Mouse (Mus musculus) hindlimb bud, embryonic 11.5 days (tissue): ENCODE data around the gene Dnttip1.
A peak's percentile ranks its signal among the peaks of the same experiment; 100 is the strongest.
"Not testable (repeated sequence)": the region's sequence is repeated elsewhere in the genome, so short reads cannot be mapped to it uniquely, and the experiment has no call there.

Experiments used
- DNase-seq: peaks from one replicate; pipeline ENCODE4 v3.0.0-alpha.2; 2012; ENCODE audit warnings: low read depth, low spot score; ENCODE audit errors: extremely low spot score

Gene Dnttip1

DNA sequence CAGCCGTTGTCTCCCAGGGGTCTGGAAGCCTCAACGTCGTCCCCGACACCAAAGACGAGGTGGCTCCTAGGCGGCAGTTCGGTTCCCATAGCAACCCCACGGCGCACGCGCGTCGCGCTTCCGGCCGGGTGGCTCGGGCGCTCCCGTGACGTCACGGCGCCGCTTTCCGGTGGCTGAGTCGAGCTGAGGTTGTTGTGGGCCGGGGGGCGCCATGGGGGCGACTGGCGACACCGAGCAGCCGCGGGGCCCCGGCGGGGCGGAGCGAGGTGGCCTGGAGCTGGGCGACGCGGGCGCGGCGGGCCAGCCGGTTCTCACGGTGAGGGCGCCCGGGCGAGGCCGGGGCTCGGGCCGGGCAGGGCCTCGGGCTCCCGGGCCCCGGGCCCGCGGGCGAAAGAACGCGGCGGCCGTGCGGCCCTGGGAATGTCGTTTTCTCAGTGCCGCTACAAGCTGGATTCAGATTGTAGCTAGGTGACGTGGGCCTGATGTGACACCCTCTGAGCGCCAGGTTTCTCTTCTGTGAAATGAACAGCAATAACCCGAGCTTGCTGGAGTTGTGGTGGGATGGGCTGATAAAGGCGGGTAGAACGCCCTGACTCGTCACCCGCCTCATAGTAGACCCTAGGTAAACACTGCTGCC lies at the start of gene Dnttip1, which contains the start of gene Wfdc3:
Gene Dnttip1, plus strand, starts transcription at position 141 of the 637 bp plus-strand sequence.
Gene Wfdc3, minus strand, starts transcription at position 89 of the 637 bp plus-strand sequence.
- peak; percentile 75 for DNase-seq

DNA sequence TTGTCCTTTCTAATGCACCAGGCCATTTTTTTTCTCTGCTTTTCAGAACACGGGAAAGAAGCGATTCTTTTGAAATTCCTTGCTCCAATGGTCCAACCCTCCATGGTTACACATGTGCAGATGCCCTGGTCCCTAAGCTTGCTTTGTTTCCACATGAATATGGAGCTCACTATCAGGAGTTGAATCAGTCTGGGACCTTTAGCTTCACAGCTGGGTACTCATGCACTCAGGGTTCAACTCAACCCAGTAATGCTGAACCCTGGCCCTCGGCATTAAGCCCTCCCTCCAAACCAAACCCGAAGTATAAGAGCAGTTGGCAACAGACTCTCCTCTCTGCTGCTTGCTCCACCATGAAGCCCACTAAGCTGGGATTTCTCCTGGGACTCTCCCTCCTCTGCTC lies 47.6 kb upstream of the Dnttip1 start, which contains the start of gene Spint4:
Gene Spint4, plus strand, starts transcription at position 301 of the 400 bp plus-strand sequence.
- DNase-seq: no peak

DNA sequence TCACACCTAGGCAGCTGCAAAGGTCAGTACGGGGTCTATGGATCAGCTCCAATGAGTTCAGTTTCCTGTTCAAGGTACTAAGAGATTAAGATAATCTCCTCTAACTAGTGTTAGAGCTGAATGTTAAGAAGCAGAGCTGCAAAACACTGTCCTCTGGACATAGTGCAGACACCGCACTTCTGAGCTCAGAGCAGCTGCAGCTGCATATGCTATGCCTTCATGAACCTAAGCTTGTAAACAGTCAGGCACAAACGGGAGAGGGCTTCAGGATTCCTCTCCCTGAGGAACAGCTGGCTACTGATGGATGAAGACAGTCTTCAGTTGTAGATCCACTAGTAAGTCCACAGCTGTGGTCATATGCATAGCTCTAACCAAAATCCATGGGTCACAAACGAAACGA lies 44.8 kb upstream of the Dnttip1 start:
- no peak for DNase-seq

DNA sequence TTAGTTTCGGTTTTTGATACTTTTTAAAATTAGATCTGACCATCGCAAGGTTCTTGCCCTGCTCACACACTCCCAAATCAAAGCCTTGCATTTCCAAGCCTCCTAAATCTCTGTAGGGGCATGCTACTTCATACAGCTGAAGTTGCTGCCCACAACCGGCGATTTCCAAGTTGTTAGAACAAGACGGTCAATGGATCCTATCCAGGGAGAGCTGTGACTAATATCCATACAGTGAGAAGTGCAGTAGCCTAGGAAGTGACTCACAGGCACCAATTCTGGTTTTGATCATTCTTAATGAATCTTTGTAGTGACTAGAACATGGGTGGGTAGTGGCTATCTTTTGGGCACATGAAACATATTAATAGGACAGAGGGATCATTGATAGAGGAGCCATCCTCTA lies 44.0 kb upstream of the Dnttip1 start:
- no peak for DNase-seq

DNA sequence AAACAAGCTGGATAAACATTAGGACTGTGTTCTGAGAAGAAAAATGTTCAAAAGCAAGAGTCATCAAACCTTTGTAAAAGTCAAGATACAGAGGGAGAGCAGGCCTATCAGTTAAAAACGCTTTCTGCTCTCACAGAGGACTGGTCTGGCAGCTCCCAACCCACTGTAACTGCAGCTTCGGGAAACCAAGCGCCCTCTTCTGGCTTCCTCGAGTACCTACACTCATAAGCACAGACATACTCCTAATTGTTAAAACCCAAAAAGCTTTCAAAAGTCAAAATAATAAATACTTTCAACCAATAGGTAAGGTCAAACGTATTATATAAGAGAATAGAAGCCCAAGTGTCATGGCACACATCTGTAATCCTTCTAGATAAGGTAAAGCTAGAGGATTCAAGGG lies 41.5 kb upstream of the Dnttip1 start:
- no peak for DNase-seq

DNA sequence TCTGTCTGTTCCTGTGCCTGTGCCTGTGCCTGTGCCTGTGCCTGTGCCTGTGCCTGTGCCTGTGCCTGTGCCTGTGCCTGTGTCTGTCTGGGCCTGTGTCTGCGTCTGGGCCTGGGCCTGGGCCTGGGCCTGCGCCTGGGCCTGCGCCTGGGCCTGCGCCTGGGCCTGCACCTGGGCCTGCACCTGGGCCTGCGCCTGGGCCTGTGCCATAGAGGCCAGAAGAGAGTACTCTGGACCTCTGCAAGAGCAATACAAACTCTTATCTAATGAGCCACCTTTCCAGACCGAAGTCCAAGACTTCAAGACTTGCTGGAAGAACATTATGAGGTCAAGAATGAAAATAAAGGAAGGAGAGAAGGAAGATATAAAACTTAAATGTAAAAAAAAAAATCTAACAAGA lies 40.5 kb upstream of the Dnttip1 start:
- no peak for DNase-seq

DNA sequence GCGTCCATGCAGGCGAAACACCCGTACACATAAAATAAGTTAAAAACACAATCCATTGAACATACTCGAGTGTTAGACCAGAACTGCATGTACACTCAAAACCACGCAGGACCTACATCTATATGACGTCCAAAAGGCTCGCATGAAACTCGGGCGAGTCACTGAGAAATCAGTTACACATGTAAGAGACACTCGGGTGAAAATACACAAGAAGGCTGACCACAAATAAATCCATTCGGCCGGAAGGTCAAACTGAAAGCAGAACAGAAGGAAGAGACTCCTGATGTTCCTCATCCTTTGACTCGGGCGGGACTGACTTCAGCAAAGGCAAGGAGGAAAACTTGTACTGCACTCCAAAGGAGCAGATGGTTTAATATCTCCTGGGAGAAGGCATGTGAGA lies 39.8 kb upstream of the Dnttip1 start:
- no peak for DNase-seq

DNA sequence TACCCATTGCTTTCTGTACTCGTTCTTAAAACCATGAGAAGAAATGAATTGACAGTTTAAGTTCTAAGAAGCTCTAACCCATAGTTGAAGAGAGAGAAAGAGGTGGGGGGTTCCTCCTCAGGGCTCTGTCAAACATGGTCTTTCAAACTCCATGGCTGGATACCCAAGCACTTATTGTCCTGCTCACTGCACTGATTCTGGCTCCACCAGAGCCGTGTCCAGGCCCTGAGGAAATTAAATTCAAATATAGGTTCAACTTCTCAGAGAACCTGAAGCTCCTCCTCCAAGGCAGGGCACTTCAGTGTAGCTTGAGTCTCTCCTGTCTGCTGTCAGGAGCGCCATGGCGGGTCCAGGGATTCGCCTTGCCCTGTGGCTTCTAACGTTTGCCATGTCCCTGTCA lies 30.8 kb upstream of the Dnttip1 start, which contains the start of gene Spint5:
Gene Spint5, plus strand, starts transcription at position 301 of the 400 bp plus-strand sequence.
- no peak for DNase-seq

DNA sequence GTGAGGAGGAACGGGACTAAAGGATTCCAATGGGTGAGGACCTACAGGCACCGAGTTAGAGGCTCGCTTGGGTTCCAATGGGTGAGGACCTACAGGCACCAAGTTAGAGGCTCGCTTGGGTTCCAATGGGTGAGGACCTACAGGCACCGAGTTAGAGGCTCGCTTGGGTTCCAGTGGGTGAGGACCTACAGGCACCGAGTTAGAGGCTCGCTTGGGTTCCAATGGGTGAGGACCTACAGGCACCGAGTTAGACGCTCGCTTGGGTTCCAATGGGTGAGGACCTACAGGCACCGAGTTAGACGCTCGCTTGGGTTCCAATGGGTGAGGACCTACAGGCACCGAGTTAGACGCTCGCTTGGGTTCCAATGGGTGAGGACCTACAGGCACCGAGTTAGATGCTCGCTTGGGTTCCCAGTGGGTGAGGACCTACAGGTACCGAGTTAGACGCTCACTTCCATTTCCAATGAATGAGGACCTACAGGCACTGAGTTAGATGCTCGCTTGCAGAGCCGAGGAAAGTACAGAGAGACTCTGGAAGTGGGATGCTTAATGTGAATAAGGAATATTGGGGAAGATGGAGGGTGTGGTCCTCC lies 29.5 kb upstream of the Dnttip1 start:
- not testable (repeated sequence) for DNase-seq

DNA sequence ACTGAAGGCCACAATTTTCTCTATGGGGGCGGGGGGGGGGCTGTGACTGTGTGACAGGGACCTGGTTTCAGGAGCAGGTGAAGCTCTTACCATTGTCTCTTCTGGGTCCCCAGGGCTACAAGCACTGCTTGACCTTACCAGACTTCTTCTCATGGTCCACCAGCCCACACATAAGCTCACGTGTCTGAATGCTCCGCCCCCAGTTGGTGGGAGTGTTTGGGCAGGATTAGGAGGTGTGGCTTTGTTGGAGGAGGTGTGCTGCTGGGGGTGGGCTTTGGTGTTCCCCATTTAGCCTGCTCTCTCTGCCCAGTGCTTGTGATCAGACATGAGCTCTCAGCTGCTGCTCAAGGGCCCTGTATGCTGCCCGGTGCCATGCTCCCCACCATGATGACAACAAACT lies 22.5 kb upstream of the Dnttip1 start:
- no peak for DNase-seq

DNA sequence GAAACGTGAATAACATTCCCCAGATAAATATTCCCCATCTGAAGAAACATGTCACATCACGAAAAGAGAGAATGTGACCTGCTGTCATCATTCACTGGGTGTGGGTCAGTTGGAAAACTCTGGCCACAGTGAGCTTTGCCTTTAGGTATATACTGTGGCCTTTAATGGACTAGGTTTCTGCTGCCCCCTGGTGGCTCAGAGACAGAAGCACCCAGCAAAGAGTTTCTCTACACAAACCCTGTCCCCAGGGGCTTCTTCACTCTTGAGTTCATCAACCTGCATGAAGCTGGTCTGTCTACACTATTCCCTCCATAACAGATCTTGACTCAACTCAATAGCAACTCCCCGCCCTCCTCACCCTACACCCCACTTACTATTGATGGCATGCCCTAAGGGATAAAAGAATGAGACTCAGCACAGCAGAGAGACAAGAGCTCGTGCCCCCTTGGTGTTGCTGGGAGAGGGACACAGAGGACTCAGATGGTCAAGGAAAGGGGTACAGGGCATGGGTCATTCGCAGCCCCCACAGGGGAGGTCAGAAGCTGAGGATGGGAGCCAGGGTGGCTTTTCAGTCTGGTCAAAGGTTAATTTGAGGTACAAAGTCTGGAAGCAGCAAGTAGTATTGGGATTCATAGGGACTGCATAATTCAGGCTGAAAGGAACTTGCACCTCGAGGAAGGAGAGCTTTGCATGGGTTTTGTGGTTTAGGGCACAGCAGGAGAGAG lies 19.7 kb upstream of the Dnttip1 start:
- peak; percentile 35 for DNase-seq

DNA sequence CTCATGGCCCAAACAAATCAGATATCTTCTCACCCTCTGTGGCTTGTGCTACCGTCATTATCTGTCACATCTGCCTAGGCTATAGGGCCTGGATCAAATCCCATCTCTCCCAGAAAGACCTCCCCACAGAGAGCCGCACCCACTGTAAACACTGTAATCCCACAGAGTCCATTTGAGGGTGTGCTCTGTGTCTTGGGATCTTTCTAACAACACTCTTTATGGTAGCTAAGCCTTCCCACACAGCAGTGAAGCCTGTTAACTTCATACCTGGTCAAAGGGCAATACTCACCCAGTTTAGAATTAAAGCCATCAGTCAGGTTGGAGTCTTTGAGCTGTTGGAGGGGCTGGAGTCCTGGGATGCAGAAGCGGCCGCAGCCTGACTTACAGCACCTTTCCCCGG lies 14.1 kb upstream of the Dnttip1 start:
- DNase-seq: no peak

DNA sequence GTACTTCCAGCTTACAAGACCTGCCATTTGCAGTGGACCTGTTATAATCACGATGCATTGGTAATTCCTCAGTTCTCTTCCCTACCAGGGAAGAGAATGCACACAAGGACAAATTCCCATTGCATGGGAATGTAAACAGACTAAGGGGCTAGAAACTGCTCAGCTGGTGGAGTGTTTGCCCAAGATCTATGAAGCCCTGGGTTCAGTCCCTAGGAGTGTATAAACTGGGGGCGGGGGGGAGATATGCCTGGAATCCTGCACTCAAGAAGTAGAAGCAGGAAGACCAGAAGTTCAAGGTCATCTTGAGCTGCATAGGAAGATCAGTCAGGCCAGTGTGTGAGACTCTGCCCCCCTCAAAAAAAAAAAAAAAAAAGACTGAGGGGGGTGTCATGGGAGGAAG lies 12.5 kb upstream of the Dnttip1 start:
- DNase-seq: no peak

DNA sequence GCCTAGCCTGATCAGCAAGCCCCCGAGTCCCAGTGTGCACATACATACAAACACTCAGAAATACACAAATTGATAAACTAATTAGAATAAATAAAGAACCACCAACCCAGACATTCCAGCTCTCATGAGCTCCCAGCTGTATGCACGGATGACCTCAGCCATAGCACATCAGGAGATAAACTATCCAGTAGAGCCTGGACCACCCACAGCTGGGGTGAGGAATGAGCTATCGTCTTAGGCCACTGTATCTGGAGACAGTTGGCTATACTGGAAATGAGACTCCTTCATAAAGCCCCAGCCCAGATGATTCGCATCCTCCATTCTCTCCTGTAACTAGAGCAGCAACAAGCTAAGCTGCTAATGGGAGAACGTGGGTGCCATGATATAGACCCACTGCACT lies 10.9 kb upstream of the Dnttip1 start:
- no peak for DNase-seq

DNA sequence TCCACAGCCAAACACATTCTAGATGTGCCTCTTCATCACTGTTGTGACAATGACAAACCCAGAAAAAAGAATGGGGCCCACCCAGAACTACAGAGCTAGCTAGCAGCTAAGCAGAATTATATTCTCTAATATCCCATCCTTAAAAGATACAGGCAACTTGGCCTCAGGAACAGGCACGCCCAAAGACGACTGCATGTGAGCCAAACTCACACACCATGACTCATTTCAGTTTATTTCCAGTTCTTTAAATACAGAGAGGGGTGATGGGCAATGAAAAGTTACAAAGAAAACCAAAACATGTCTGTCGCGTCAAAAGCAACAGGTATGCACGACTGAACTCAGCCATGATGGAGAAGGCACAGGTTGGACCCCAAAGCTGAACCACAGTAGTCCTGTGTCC lies 10.3 kb upstream of the Dnttip1 start:
- DNase-seq: no peak

DNA sequence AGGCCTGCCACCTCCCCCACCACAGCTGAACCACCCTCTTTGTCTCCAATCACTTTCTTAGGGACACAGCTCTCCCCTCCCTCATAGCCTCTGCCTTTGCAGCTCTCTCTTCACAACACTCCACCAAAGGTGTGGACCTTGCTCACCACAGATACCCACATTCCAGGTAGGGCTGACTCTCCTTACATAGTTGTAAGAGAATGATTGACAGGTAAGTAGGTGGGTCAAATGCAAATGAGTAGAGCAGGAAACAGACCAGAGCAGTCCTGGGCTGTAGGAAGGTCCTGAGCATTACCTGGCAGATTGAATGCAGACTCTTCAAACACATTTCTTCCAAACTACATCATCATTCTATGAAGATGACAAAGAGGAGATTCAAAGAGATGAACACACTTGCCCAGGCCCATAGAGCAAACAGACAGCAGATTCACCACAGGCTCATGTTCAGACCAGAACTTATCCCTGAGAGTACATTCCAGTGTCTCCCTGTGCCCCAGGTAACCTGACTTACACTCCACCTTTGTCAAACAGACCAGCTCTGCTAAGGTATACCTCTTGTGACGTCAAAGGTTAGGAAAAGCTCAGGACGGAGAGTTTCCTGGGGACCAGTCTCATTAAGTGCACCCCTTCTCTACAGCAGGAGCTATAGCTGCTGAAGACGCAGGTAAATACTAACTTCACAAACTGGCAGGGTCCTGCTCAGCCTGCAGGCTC lies 8.2 kb upstream of the Dnttip1 start:
- no peak for DNase-seq

DNA sequence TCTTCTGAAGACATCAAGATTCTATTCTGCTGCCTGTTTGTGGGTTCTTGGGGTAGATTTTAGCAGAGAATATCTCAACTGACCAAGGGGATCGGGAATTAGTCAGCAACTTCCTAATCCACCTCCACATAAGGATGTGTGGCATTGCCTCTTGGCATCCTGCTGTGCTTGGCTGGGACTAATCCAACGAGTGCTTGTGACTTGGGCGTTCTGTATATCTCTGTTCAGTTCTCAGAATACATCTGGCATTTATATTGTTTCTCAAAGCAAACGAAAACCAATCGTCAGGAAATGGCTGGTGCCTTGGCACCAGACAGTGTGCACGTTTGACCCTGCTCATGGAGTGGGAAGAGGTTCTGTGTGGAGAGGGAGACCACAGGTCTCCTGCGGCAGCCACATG lies 5.9 kb upstream of the Dnttip1 start:
- DNase-seq: no peak

DNA sequence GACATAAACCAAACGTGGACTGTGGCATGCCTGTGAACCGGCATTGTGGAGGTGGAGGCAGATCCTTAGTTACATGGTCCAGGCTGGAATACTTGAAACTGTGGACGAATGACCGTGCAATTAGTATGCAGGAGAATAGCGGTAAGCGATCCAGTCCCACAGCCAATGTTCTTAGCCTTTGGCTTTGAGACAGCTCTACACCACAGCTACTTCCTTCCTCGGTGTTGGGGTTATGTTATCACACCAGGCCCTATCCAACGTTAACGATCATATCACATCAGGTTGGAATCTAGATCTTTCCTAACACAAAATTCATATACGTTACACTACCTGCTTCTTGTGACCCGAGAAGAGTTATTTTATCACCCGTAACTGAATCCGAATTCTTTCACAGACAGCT lies 796 bp upstream of the Dnttip1 start:
- DNase-seq: no peak

DNA sequence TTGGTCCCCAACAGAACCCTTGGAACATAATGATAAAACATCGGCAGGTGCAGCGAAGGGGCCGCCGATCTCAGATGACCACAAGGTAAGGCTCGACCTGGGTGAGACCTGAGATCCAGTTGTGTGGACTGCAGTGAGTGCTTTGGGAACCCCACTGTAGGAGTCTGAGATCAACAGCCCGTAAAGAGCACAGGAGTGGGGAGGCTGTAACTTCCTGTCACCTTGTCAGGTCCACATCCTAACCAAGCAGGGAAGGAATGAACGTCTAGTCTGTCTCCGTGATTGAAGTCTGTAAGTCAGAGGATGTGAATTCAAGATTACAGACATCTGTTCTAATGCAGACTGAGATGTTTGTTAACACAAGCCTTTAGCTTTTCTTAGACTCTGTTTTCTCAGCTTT lies 910 bp downstream of the Dnttip1 start:
- no peak for DNase-seq

DNA sequence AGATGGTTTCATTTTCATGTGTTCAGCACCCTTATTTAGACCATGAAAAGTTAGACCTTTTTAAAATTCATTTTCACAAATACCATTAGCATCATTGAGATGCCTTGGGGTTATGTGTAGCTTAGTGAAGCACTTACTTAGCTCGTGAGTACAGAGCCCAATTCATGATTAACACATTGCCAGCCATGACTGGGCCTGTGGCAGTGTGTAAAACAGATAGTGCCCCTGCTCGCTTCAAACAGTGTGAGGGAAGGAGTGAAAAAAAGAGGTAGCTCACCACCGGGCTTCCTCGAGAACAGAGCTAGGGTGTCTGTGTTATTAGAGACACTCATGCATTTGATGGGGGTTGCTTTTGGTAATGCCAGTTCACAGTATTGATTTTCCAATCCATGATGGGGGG lies 2.4 kb downstream of the Dnttip1 start:
- no peak for DNase-seq

DNA sequence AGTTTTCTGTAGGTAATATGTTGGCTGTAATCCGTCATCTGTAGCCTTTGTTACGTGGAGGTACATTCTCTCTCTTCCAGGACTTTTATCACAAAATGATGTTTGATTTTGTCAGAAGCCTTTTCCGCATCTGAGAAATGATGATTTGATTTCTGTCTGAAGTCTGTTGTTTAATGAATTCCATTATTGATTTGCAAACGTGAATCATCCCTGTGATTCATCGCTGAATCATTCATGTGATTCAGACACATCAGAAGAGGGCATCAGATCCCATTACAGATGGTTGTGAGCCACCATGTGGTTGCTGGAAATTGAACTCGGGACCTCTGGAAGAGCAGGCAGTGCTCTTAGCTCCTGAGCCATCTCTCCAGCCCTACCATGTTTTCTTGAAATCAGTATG lies 3.2 kb downstream of the Dnttip1 start:
- no peak for DNase-seq

DNA sequence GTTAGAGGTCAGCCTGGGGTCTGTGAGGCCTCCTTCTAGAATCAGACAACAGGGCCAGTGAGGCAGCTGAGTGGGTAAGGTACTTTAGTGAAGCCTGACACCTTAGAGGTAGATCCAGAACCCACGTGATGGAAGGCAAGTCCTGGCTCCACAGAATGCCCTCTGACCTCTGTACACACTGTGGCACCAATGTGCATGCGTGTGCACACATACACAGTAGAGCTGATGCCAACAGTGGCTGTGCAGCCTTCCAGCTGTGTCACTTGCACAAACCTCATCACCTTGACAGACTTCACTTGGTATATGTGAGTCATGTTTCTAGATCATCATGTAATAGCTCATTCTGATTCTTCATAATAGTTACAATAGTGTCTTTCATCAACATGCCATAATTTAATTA lies 6.7 kb downstream of the Dnttip1 start:
- DNase-seq: no peak
